Mouse (Mus musculus) cerebellum, adult 18-20 months (tissue): ENCODE measurements around the gene Epop.
A peak's percentile ranks its signal among the peaks of the same experiment; 100 is the strongest.

Experiments
- DNase-seq, 2 experiments: peaks; one replicate each; pipeline ENCODE4 v3.0.0; 2021

The Epop gene

GRCm38 (mm10) chr11:97589216-97589615, 40.3 kb downstream of the Epop start:
- DNase-seq: peak in 1 of 2 experiments; percentile 11

- DNase-seq: no peak
These were observed 43.6 kb downstream of the Epop start for GRCm38 (mm10) chr11:97585932-97586331.

- no peak for DNase-seq
These were observed 45.0 kb downstream of the Epop start for GRCm38 (mm10) chr11:97584476-97584875.

GRCm38 (mm10) chr11:97579088-97579857, 50.2 kb downstream of the Epop start:
- no peak for DNase-seq

- DNase-seq: peak; percentile 53
These were observed 51.2 kb downstream of the Epop start for GRCm38 (mm10) chr11:97578286-97578685.
